Mouse (Mus musculus) heart, embryonic 11.5 days (tissue): ENCODE data around the gene Nfam1. TPM values are rescaled to one million over a fixed set of nuclear protein-coding genes. Genes with fewer than 3 reads are reported as not detected.
A peak's percentile ranks its signal among the peaks of the same experiment; 100 is the strongest.

Experiments used
- ATAC-seq: fragments of 200-750 bp; cut with Nextera tagmentation; replicated peaks from 2 replicates; pipeline ENCODE4 v1.8.0; 2017; ENCODE audit warnings: moderate library complexity; ENCODE audit not compliant: insufficient number of reproducible peaks, low FRiP score, low TSS enrichment
- H3K27ac ChIP-seq: fragments of 300-500 bp; sonication (generic); 2 replicates; pipeline ENCODE4 v1.5.1; 2014; ENCODE audit warnings: mild to moderate bottlenecking, low read depth, low read length
- H3K27me3 ChIP-seq: fragments of 300-500 bp; sonication (generic); 2 replicates; pipeline ENCODE4 v1.6.1; 2014; ENCODE audit warnings: mild to moderate bottlenecking, low read length, mixed read lengths; ENCODE audit not compliant: control insufficient read depth, insufficient read depth
- H3K36me3 ChIP-seq: fragments of 300-500 bp; sonication (generic); 2 replicates; pipeline ENCODE4 v1.6.1; 2014; ENCODE audit warnings: mild to moderate bottlenecking, low read length, moderate library complexity, mixed read lengths; ENCODE audit not compliant: control insufficient read depth, insufficient read depth
- H3K4me1 ChIP-seq: fragments of 300-500 bp; sonication (generic); 2 replicates; pipeline ENCODE4 v1.6.1; 2014; ENCODE audit warnings: low read length; ENCODE audit not compliant: control insufficient read depth, insufficient read depth
- H3K4me2 ChIP-seq: fragments of 300-500 bp; sonication (generic); 2 replicates; pipeline ENCODE4 v1.6.1; 2014; ENCODE audit warnings: mild to moderate bottlenecking, moderate library complexity
- H3K4me3 ChIP-seq: fragments of 300-500 bp; sonication (generic); 2 replicates; pipeline ENCODE4 v1.5.1; 2014; ENCODE audit warnings: low read depth, low read length
- H3K9ac ChIP-seq: fragments of 300-500 bp; sonication (generic); 2 replicates; pipeline ENCODE4 v1.6.1; 2014; ENCODE audit warnings: mild to moderate bottlenecking, low read depth, low read length, moderate library complexity
- H3K9me3 ChIP-seq: fragments of 300-500 bp; sonication (generic); replicated peaks from 2 replicates; pipeline ENCODE4 v1.6.1; 2016; ENCODE audit warnings: low read length; ENCODE audit not compliant: control insufficient read depth
- WGBS: fragments of 180-500 bp; shearing (Covaris S2); extraction: QIAGEN DNeasy Blood & Tissue Kit; methylation state at CpG from one replicate; pipeline ENCODE4 v1.1.7; 2014; ENCODE audit not compliant: insufficient replicate concordance; 5-methylcytosine and 5-hydroxymethylcytosine counted together
- polyA plus RNA-seq: library from polyadenylated mRNA; unstranded; fragments of >200 nt; fragmentation: Nextera tagmentation; extraction: Ambion mirVana; gene quantifications from 2 replicates; pipeline ENCODE4 v1.2.1, GENCODE M21; 2014

Nfam1 gene
- polyA plus RNA-seq, 1 experiment from 2014 or later: 1.7 TPM

DNA sequence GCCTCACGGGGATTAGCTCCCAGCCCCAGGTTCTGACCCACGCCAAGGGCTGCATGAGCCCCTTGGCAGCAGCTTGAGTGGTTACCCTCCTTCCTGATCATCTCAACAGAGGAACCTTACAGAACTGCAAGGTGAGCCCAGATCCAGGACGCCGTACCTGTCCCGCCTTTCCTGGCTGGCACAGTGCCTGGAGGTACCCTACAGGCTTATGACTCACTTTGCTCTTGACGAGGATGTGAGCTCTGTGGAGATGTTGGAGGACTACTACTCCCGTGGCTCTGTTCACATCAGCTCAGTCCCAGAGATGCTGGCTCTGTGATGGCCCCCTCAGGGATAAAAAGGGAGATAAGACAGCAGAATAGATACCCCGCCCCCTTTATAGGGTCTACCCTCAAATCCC, 77.8 kb downstream of the Nfam1 start:
- Histone ChIP-seq H3K4me3 (no peak overlapping the region), H3K36me3 (no peaks in the 10 kb centered on the region), H3K9me3 (no peaks in the 10 kb centered on the region), H3K9ac (no peak overlapping the region), H3K4me2 (no peak overlapping the region), H3K4me1 (peaks cover 53% of the 10 kb centered on the region), H3K27me3 (peaks cover 56% of the 10 kb centered on the region), H3K27ac (no peak overlapping the region)
- WGBS: 78% methylated on average over 8 of the region's 8 CpGs
- ATAC-seq: no peak

DNA sequence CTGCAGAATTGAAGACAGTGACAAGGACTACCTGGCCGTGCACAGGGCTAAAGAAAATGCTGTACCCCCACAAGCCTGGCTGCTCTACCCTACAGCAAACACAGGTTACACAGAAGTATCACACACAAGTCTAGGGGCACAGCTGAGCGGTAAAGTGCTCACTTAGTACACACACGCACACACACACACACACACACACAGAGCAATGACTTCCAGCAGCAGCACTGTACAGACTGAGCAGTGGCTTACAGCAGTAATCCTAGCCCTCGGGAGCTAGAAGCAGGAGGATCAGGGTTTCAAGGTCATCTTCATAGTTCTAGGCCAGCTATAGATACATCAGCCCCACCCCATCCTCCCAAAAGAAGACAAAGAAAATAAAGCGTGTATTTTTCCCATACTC, 79.1 kb downstream of the Nfam1 start:
- peaks cover 54% of the 10 kb centered on the region for H3K4me1 ChIP-seq

DNA sequence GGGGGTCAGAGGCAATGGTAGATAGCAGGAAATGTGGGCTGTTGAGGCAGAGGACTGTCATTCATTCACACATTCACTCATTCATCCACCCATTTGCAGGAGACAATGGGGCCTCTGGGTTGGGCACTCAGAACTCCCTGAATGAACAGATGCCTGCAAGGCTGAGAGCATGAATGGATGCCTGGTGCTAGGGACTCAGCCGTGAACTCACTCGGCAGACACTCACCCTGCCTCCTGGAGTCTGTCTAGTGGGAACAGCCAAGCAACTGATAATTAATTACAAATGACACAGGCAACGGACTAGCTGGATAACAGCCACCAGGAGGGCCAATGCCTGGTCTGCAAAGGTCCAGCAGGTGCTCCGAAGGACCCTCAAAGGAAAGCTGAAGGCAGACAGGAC, 80.0 kb downstream of the Nfam1 start:
- no peak overlapping the region for H3K9ac ChIP-seq
- no peak overlapping the region for H3K4me3 ChIP-seq
- H3K4me1 ChIP-seq: peaks cover 54% of the 10 kb centered on the region
- H3K36me3 ChIP-seq: no peaks in the 10 kb centered on the region
- H3K27me3 ChIP-seq: peaks cover 51% of the 10 kb centered on the region
- H3K4me2 ChIP-seq: no peak overlapping the region
- H3K27ac ChIP-seq: no peak overlapping the region
- no peak for ATAC-seq
- no peaks in the 10 kb centered on the region for H3K9me3 ChIP-seq
- WGBS: 27% methylated on average over 4 of the region's 4 CpGs

More for the DNA sequence above, 79.1 kb downstream of the Nfam1 start:
- no peak overlapping the region for H3K4me2 ChIP-seq
- no peak for ATAC-seq
- WGBS: 65% methylated on average over 5 of the region's 5 CpGs
- H3K9ac ChIP-seq: no peak overlapping the region
- H3K27ac ChIP-seq: no peak overlapping the region
- peaks cover 50% of the 10 kb centered on the region for H3K27me3 ChIP-seq
- no peaks in the 10 kb centered on the region for H3K36me3 ChIP-seq
- H3K9me3 ChIP-seq: no peaks in the 10 kb centered on the region
- no peak overlapping the region for H3K4me3 ChIP-seq

DNA sequence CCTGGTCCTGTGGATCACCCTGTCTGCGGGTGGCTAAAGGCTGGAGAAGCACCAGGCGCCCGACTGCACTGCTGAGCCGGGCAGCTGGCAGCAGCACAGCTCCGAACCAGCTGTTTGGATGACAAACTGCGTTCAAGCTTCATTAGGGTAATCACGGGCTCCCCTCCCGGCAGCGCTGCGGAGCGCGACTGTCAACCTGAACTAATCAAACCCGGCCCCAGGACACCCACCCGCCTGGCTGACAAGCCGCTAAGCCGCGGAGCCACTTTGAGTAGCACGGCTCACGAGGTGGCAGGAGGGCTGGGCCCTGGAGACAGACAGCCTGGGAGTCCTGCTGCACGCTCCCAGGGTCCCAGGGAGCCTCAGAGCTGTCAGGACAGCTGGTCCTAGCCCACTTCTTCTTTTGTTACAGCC, 80.8 kb downstream of the Nfam1 start:
- H3K4me3 ChIP-seq: no peak overlapping the region
- H3K36me3 ChIP-seq: no peaks in the 10 kb centered on the region
- ATAC-seq: no peak
- H3K4me2 ChIP-seq: peak overlapping the region; percentile 45
- H3K9ac ChIP-seq: 0 out of 2 replicates have a peak overlapping the region, but pooled peaks have one; percentile 43
- no peaks in the 10 kb centered on the region for H3K9me3 ChIP-seq
- H3K27ac ChIP-seq: no peak overlapping the region
- H3K4me1 ChIP-seq: peaks cover 51% of the 10 kb centered on the region
- H3K27me3 ChIP-seq: peaks cover 56% of the 10 kb centered on the region
- WGBS: 5% methylated on average over 20 of the region's 20 CpGs

DNA sequence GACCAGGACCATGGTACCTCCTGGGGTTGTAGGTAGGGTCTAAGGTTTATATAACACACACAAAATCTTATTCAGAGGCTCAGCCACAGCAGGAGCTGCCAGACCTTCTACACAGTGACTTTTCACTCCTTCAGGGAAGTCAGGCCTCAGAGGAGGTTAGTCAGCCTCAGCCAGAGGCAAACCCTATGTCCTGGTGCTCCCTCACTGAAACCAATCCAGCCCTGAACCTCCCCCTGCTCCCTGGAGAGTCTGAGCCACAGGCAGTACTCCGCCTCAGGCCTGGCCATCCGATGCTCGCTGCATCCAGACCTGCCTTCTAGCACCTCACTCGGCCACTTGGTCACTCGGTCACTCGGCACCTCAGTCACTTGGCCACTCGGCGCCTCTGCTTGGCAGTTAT, 82.9 kb downstream of the Nfam1 start:
- H3K27me3 ChIP-seq: peaks cover 64% of the 10 kb centered on the region
- 19% methylated on average over 8 of the region's 8 CpGs for WGBS
- no peaks in the 10 kb centered on the region for H3K9me3 ChIP-seq
- no peak overlapping the region for H3K9ac ChIP-seq
- no peak overlapping the region for H3K4me3 ChIP-seq
- no peaks in the 10 kb centered on the region for H3K36me3 ChIP-seq
- ATAC-seq: no peak
- H3K4me2 ChIP-seq: no peak overlapping the region
- H3K4me1 ChIP-seq: peaks cover 43% of the 10 kb centered on the region
- no peak overlapping the region for H3K27ac ChIP-seq

DNA sequence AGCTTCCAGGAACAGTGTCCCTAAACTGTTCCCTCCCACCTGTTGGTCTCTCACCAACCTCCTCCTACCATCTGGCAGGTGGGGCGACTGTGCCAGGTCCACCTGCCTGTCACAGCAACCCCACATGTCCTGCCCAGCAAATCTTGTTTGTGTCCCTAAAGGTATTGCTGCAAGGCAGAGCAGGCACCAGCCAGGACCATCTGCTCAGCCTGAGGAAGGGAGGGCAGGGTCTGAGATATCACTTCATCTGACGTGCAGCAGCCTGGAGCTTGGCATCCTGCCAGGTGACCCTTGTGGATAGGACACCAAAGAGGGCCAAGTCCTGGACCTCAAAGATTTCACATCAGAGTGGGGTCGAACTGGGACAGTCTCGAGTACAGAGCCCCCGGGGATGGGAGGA, 85.7 kb downstream of the Nfam1 start:
- 65% methylated on average over 5 of the region's 5 CpGs for WGBS
- Histone ChIP-seq H3K27ac (no peak overlapping the region), H3K4me3 (no peak overlapping the region), H3K4me2 (no peak overlapping the region), H3K27me3 (peaks cover 59% of the 10 kb centered on the region), H3K4me1 (peaks cover 37% of the 10 kb centered on the region), H3K9me3 (no peaks in the 10 kb centered on the region), H3K9ac (no peak overlapping the region), H3K36me3 (no peaks in the 10 kb centered on the region)
- no peak for ATAC-seq

DNA sequence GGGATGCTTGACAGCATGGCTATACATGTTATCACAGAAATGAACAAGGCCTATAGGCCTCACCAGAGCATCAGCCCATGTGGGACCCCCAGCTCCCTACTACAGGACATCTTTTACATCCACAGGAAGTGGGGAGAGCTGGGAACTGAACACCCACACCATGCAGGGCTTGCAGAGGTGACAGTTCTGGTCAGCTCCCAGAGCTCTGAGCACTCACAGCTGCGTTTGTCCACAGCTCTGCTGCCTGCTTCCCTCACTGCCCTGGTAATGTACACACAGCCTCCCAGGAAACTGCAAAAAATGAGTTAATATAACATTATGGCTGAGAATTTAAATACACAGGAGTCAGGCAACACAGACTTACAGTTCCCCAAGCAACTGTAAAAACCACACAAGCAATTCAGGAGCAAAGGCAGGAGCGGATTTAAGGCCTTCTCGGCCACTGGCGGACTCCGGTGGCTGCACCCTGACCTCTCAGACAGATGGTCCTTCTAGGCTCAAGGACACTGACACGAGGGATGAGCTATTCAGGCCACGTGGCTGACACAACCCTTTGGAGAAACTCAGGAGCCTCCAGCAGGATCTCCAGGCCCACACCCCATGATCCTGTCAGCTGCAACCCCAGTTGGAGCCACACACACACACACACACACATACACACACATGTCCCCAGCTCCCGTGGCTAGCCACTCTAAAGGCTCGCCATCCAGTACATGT, 88.5 kb downstream of the Nfam1 start:
- no peak for ATAC-seq
- peaks cover 63% of the 10 kb centered on the region for H3K27me3 ChIP-seq
- no peak overlapping the region for H3K9ac ChIP-seq
- peaks cover 30% of the 10 kb centered on the region for H3K4me1 ChIP-seq
- H3K27ac ChIP-seq: no peak overlapping the region
- no peak overlapping the region for H3K4me3 ChIP-seq
- no peak overlapping the region for H3K4me2 ChIP-seq
- H3K36me3 ChIP-seq: no peaks in the 10 kb centered on the region
- WGBS: 67% methylated on average over 9 of the region's 9 CpGs
- no peaks in the 10 kb centered on the region for H3K9me3 ChIP-seq
